Mouse (Mus musculus) liver, embryonic 14.5 days (tissue): ENCODE results near the gene Hbb-bh2.

Experiments
- CTCF ChIP-seq: IDR thresholded peaks from 2 replicates; pipeline ENCODE4 v1.5.1; 2016; ENCODE audit warnings: antibody characterized with exemption, low read depth, control low read depth
- EP300 ChIP-seq: IDR thresholded peaks from 2 replicates; pipeline ENCODE4 v1.6.1; 2016; ENCODE audit warnings: antibody characterized with exemption, low read depth

GRCm38 (mm10) chr7:103809801-103810155 is 30.5 kb downstream of the Hbb-bh2 start:
- TF ChIP-seq CTCF (no peak), EP300 (no peak)
